Mouse (Mus musculus): ENCODE data around the gene Tuba1c. TPM values are rescaled to one million over a fixed set of nuclear protein-coding genes. Genes with fewer than 3 reads are reported as not detected.
"Not testable (repeated sequence)": the region's sequence is repeated elsewhere in the genome, so short reads cannot be mapped to it uniquely, and the experiment has no call there.

Gene Tuba1c
- polyA plus RNA-seq, 1 experiment from 2014 or later: 111 TPM

DNA sequence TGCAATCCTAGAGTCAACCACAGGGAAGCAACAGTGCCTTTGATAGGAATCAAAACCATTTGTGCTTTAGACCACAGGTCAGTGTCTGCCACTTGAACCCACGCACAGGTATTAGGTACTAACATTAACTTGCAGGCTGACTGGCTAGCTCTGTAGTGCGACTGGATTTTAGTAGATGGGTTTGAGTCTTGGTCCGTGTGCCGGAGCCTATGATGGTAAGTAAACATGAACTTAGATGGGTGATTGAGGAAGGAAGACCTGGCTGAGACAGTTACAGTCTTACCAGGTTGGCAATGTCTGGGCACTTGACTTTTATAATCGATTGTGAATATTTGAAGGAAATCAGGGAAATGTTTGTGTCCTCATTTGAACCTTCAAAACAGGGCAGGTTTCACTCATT lies 9.1 kb downstream of the Tuba1c start:
- H3K4me1 ChIP-seq (replicated peaks): peaks cover 10% of the 10 kb centered on the region
- no peak for DNase-seq (ENCODE audit: low spot score)
- no peaks in the 10 kb centered on the region for H3K9me3 ChIP-seq
- H3K27ac ChIP-seq: no peak overlapping the region
- no peak overlapping the region for H3K4me3 ChIP-seq
- 91% methylated on average over 5 of the region's 5 CpGs for WGBS
- peaks cover 5% of the 10 kb centered on the region for H3K27me3 ChIP-seq (ENCODE audit: insufficient read depth, poor library complexity, severe bottlenecking)
- H3K36me3 ChIP-seq: peaks cover 39% of the 10 kb centered on the region

GRCm38 (mm10) chr15:99039306-99039705 lies 9.6 kb downstream of the Tuba1c start:
- peaks cover 5% of the 10 kb centered on the region for H3K27me3 ChIP-seq (ENCODE audit: insufficient read depth, poor library complexity, severe bottlenecking)
- H3K27ac ChIP-seq: no peak overlapping the region
- DNase-seq (ENCODE audit: low spot score): no peak
- WGBS: 91% methylated on average over 4 of the region's 4 CpGs
- H3K9me3 ChIP-seq: no peaks in the 10 kb centered on the region
- H3K4me1 ChIP-seq (replicated peaks): peaks cover 10% of the 10 kb centered on the region
- H3K4me3 ChIP-seq: no peak overlapping the region
- peaks cover 38% of the 10 kb centered on the region for H3K36me3 ChIP-seq

GRCm38 (mm10) chr15:99039996-99040919 lies 10.6 kb downstream of the Tuba1c start:
- Histone ChIP-seq H3K4me1 (replicated peaks) (peaks cover 10% of the 10 kb centered on the region), H3K9me3 (no peaks in the 10 kb centered on the region), H3K27ac (no peak overlapping the region), H3K27me3 (ENCODE audit: insufficient read depth, poor library complexity, severe bottlenecking) (peaks cover 5% of the 10 kb centered on the region), H3K4me3 (no peak overlapping the region), H3K36me3 (peaks cover 29% of the 10 kb centered on the region)
- DNase-seq (ENCODE audit: low spot score): no peak
- 70% methylated on average over 26 of the region's 26 CpGs for WGBS

- Histone ChIP-seq H3K36me3 (peaks cover 20% of the 10 kb centered on the region), H3K4me3 (no peak overlapping the region), H3K27ac (0 out of 2 replicates have a peak overlapping the region, but pooled peaks have one; percentile 24), H3K9me3 (no peaks in the 10 kb centered on the region), H3K4me1 (replicated peaks) (peaks cover 10% of the 10 kb centered on the region), H3K27me3 (ENCODE audit: insufficient read depth, poor library complexity, severe bottlenecking) (peaks cover 5% of the 10 kb centered on the region)
- 55% methylated on average over 21 of the region's 21 CpGs for WGBS
- no peak for DNase-seq (ENCODE audit: low spot score)
Measured at GRCm38 (mm10) chr15:99040920-99041856, 11.5 kb downstream of the Tuba1c start.

DNA sequence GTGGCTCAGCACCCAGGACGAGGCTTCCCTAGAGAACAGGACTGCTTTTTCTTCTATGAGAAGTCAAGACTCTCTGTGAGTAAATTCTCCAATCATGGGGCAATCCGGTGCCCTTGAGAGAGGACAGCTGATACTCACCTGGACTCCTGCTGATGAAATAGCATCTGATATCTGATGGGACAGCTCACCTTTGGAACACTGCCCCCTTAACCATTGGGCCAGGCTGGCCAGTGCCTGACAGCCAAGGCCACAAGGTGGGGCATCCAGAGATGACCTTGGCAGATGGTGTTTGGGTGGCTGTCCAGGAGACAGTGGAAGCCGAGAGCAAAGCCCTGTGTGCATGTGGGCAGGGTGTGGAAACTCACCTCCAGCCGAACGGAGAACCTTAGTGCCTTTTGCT lies 12.6 kb downstream of the Tuba1c start:
- Histone ChIP-seq H3K4me1 (replicated peaks) (peaks cover 10% of the 10 kb centered on the region), H3K9me3 (no peaks in the 10 kb centered on the region), H3K27ac (no peak overlapping the region), H3K27me3 (ENCODE audit: insufficient read depth, poor library complexity, severe bottlenecking) (peaks cover 10% of the 10 kb centered on the region), H3K4me3 (no peak overlapping the region), H3K36me3 (peaks cover 12% of the 10 kb centered on the region)
- WGBS: 85% methylated on average over 5 of the region's 5 CpGs
- no peak for DNase-seq (ENCODE audit: low spot score)

GRCm38 (mm10) chr15:99044854-99045253 lies 15.2 kb downstream of the Tuba1c start:
- no peak for DNase-seq (ENCODE audit: low spot score)
- no peak overlapping the region for H3K27ac ChIP-seq
- 72% methylated on average over 3 of the region's 3 CpGs for WGBS

GRCm38 (mm10) chr15:99045734-99046133 lies 16.0 kb downstream of the Tuba1c start:
- not testable (repeated sequence) for H3K9me3 ChIP-seq; H3K36me3 ChIP-seq; H3K4me3 ChIP-seq; H3K27ac ChIP-seq; DNase-seq (ENCODE audit: low spot score)
- Histone ChIP-seq H3K27me3 (ENCODE audit: insufficient read depth, poor library complexity, severe bottlenecking) (peaks cover 17% of the 10 kb centered on the region), H3K4me1 (replicated peaks) (peaks cover 10% of the 10 kb centered on the region)
- 84% methylated on average over 6 of the region's 6 CpGs for WGBS

More at GRCm38 (mm10) chr15:99044854-99045253, 15.2 kb downstream of the Tuba1c start:
- Histone ChIP-seq H3K4me3 (no peak overlapping the region), H3K4me1 (replicated peaks) (peaks cover 10% of the 10 kb centered on the region), H3K27me3 (ENCODE audit: insufficient read depth, poor library complexity, severe bottlenecking) (peaks cover 10% of the 10 kb centered on the region), H3K9me3 (no peaks in the 10 kb centered on the region), H3K36me3 (no peaks in the 10 kb centered on the region)

GRCm38 (mm10) chr15:99049473-99050253 lies 20.0 kb downstream of the Tuba1c start:
- H3K27ac ChIP-seq: no peak overlapping the region
- WGBS: 34% methylated on average over 13 of the region's 13 CpGs
- no peak overlapping the region for H3K4me3 ChIP-seq
- H3K36me3 ChIP-seq: no peaks in the 10 kb centered on the region
- no peaks in the 10 kb centered on the region for H3K9me3 ChIP-seq
- DNase-seq (ENCODE audit: low spot score): peak; percentile 56
- peaks cover 17% of the 10 kb centered on the region for H3K4me1 ChIP-seq (replicated peaks)
- H3K27me3 ChIP-seq (ENCODE audit: insufficient read depth, poor library complexity, severe bottlenecking): peaks cover 51% of the 10 kb centered on the region

DNA sequence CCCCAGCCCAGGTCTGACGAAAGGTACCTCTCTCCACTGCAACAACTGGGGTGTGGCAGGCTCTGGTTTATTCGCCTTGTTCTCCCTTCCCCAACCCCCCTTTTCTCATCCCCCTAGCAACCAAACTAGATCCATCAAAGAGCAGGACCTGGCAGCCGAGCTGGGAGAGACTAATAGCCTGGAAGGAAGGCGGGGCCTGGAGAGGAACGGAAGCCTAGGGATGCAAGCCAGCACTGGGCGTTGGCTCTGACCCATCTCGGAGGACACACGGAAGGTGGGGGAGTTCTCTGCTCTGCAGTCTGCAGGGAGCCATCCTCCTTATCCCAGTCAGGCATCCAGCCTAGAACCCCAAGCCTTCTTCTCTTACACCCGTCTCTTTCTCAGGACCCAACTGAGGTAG lies 23.7 kb downstream of the Tuba1c start:
- Histone ChIP-seq H3K27ac (peak overlapping the region; percentile 35; the same call in 1 of the 2 replicates), H3K36me3 (no peaks in the 10 kb centered on the region), H3K27me3 (ENCODE audit: insufficient read depth, poor library complexity, severe bottlenecking) (peaks cover 83% of the 10 kb centered on the region), H3K4me1 (replicated peaks) (peaks cover 43% of the 10 kb centered on the region), H3K9me3 (no peaks in the 10 kb centered on the region), H3K4me3 (peak overlapping the region; percentile 20; the same call in 1 of the 2 replicates)
- WGBS: 11% methylated on average over 9 of the region's 9 CpGs
- no peak for DNase-seq (ENCODE audit: low spot score)

DNA sequence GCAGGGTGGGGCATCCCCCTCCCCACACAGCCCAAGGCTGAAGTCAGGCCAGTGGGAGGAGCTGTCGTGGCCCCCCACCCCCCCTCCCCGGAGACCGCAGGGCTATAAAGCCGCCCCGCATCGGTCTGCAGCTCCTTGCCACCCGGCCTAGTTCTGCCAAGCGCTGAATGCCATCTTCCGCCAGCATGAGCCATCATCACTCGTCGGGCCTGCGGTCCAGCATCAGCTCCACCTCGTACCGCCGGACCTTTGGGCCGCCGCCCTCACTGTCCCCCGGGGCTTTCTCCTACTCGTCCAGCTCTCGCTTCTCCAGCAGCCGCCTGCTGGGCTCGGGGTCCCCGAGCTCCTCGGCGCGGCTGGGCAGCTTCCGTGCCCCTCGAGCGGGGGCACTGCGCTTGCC lies 25.3 kb downstream of the Tuba1c start, which contains the start of gene Prph:
Prph (plus strand) TSS at position 135 of the 400 bp plus-strand sequence.
- peaks cover 43% of the 10 kb centered on the region for H3K4me1 ChIP-seq (replicated peaks)
- DNase-seq (ENCODE audit: low spot score): no peak
- H3K36me3 ChIP-seq: no peaks in the 10 kb centered on the region
- H3K9me3 ChIP-seq: no peaks in the 10 kb centered on the region
- 2% methylated on average over 30 of the region's 30 CpGs for whole genome bisulfite sequencing
- H3K4me3 ChIP-seq: peak within 1 kb of the TSS; percentile 53
- H3K27me3 ChIP-seq (ENCODE audit: insufficient read depth, poor library complexity, severe bottlenecking): peaks cover 99% of the 10 kb centered on the region
- H3K27ac ChIP-seq: peak within 1 kb of the TSS; percentile 35; the same call in 1 of the 2 replicates

GRCm38 (mm10) chr15:99055511-99055961 lies 25.8 kb downstream of the Tuba1c start:
- peak; percentile 58 for DNase-seq (ENCODE audit: low spot score)
- Histone ChIP-seq H3K27ac (peak overlapping the region; percentile 35; the same call in 1 of the 2 replicates), H3K27me3 (ENCODE audit: insufficient read depth, poor library complexity, severe bottlenecking) (peaks cover 99% of the 10 kb centered on the region), H3K4me3 (peak overlapping the region; percentile 53), H3K9me3 (no peaks in the 10 kb centered on the region), H3K4me1 (replicated peaks) (peaks cover 43% of the 10 kb centered on the region), H3K36me3 (no peaks in the 10 kb centered on the region)
- WGBS: under 1% methylated on average over 37 of the region's 37 CpGs

GRCm38 (mm10) chr15:99056332-99056731 lies 26.6 kb downstream of the Tuba1c start:
- Histone ChIP-seq H3K36me3 (no peaks in the 10 kb centered on the region), H3K4me1 (replicated peaks) (peaks cover 43% of the 10 kb centered on the region), H3K27me3 (ENCODE audit: insufficient read depth, poor library complexity, severe bottlenecking) (peaks cover 96% of the 10 kb centered on the region), H3K9me3 (no peaks in the 10 kb centered on the region), H3K4me3 (peak overlapping the region; percentile 53), H3K27ac (no peak overlapping the region)
- DNase-seq (ENCODE audit: low spot score): peak; percentile 57
- WGBS: 8% methylated on average over 14 of the region's 14 CpGs
